Mouse (Mus musculus): ENCODE data around the gene Mrpl33. TPM values are rescaled to one million over a fixed set of nuclear protein-coding genes. Genes with fewer than 3 reads are reported as not detected.
A peak's percentile ranks its signal among the peaks of the same experiment; 100 is the strongest.

Gene Mrpl33
- polyA plus RNA-seq (2011; ENCODE audit: insufficient read length, low read depth, missing spikeins), result 165 and 191 TPM in 2 replicates

DNA sequence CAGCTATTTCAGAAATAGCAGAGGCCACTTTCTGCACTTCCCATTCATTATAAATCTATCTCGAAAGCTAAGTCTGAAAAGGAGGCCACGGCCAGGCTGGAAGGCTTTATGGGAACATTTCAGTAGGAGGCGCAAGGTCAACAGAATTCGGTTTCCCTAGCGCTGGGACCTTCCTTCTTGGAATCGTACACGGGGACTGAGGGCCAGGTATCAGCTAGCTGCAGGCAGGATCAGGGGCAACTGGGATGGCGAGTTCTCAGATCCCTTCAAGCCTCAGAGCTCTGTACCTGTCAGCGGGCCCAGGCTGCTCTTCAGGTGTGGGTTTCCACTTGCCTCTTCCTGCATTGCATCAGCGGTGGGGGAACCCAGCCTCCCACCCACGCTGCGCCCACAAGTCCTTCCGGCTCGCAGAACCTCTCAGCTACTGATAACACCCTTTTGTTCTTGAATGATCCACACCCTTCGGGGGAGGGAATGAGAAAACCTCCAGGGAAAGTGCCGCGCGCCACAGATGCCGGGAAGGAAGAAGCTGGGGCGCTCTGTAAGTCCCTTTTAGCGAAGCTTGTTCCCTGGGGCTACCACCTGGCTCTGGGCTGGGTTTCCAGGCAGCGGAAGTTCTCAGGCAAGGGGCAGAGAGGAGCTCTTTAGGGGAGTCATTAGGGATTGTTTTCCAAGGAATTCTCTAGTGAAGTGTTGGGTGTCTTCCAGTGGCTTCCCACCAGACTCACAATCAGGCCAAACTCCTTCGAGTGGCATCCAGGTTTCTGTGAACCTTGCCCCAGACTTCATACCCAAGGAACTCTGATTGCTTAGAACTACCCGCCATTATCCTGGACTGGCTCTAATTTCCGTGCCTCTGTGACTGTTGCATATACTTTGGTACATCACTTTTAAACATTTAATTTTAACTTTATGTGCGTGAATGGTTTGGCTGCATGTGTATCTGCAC, at the start of gene Mrpl33:
Gene Mrpl33, plus strand, starts transcription at position 455 of the 949 bp plus-strand sequence.
- H3K4me3 ChIP-seq (ENCODE audit: insufficient read depth, low read length), result peak within 1 kb of the TSS; percentile 9; the same call in 1 of the 2 replicates
- peak within 1 kb of the TSS; percentile 76 for H3K27ac ChIP-seq (ENCODE audit: insufficient read depth, low read length)
- TF ChIP-seq CTCF (IDR thresholded peaks at IDR 0.05; ENCODE audit: borderline replicate concordance, insufficient read depth, low read length) (0 out of 2 replicates have a peak, but pooled peaks have one; percentile 9), POLR2A (IDR thresholded peaks at IDR 0.05; ENCODE audit: low read depth, low read length) (peak; percentile 18; the same call in 1 of the 2 replicates)
- H3K4me1 ChIP-seq (ENCODE audit: control insufficient read depth, insufficient read depth, low read length), result 0 out of 2 replicates have a peak, but pooled peaks cover 4% of the 10 kb centered on the region

DNA sequence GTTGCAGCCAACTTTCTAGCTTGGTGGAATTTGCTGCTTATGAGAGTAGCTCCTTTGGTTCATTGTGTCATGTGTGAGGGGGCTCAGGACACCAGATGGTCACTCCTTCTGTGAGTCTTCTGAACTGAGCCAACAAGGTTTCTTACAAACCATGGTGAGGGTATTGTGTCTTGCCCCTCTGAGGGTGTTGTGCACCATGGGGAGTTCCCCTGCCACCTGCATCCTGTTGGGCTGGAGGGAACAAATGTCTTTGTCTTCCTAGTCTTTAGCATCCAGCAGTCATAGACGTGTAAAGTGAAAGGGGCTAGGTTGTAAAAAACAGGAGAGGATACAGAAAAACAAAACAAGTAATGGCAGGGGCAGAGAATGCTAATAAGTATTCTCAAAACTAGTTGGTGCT, 37.3 kb upstream of the Mrpl33 start:
- H3K4me1 ChIP-seq (ENCODE audit: control insufficient read depth, insufficient read depth, low read length), result peaks cover 15% of the 10 kb centered on the region
- H3K27ac ChIP-seq (ENCODE audit: insufficient read depth, low read length), result no peak overlapping the region
- TF ChIP-seq POLR2A (IDR thresholded peaks at IDR 0.05; ENCODE audit: low read depth, low read length) (no peak), CTCF (IDR thresholded peaks at IDR 0.05; ENCODE audit: borderline replicate concordance, insufficient read depth, low read length) (no peak)
- H3K4me3 ChIP-seq (ENCODE audit: insufficient read depth, low read length), result no peak overlapping the region

DNA sequence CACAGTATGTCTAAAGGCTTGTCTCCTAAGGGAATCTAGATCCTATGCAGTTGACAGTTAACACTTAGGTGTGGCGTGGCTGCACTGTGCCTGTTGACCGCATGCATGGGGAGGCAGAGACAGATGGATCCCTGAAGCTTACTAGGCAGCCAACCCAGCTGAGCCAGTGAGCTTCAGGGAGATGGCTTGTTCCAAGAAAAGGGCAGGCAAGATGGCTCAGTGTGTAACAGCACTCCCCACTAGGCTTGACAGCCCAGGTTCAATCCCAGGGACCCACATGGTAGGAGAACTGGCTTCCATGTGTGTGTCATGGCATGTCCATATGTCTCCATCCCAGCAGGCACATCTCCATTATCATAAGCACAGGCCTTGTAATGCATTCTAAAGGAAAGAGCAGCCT, 36.4 kb upstream of the Mrpl33 start:
- peaks cover 15% of the 10 kb centered on the region for H3K4me1 ChIP-seq (ENCODE audit: control insufficient read depth, insufficient read depth, low read length)
- H3K4me3 ChIP-seq (ENCODE audit: insufficient read depth, low read length), result no peak overlapping the region
- TF ChIP-seq POLR2A (IDR thresholded peaks at IDR 0.05; ENCODE audit: low read depth, low read length), result no peak
- TF ChIP-seq CTCF (IDR thresholded peaks at IDR 0.05; ENCODE audit: borderline replicate concordance, insufficient read depth, low read length), result no peak
- no peak overlapping the region for H3K27ac ChIP-seq (ENCODE audit: insufficient read depth, low read length)

DNA sequence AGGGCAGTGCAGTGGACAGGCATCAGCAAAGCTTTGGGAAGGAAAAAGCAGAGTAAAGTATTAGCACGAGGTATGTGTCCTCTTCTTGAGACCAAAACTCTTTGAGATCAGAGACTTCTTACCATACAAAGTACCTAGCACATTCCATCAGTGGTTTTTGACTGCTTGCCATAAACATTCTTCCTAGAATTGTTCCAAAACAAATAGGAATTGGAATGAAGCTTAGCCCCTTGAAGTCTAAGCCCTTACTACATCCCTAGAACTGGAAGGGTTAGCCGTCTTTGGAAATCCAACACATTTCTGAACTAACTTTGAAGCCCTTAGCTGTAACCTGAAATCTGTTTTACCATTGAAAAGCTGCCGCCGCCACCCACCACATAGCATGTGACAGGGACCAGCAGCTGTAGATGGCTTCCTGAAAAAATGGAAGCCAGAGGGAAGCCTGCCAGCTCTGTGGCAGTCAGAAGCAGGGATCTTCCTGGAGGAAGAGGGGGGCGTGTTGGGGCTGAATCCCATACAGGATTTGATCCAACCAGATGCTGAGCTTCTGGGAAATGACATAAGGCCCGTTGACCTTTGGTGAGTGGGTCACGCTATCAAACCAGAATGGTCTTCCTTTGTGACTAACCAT, 34.6 kb upstream of the Mrpl33 start:
- Histone ChIP-seq H3K4me1 (ENCODE audit: control insufficient read depth, insufficient read depth, low read length) (peaks cover 15% of the 10 kb centered on the region), H3K4me3 (ENCODE audit: insufficient read depth, low read length) (no peak overlapping the region), H3K27ac (ENCODE audit: insufficient read depth, low read length) (peak overlapping the region; percentile 88)
- TF ChIP-seq CTCF (IDR thresholded peaks at IDR 0.05; ENCODE audit: borderline replicate concordance, insufficient read depth, low read length) (no peak), POLR2A (IDR thresholded peaks at IDR 0.05; ENCODE audit: low read depth, low read length) (no peak)

DNA sequence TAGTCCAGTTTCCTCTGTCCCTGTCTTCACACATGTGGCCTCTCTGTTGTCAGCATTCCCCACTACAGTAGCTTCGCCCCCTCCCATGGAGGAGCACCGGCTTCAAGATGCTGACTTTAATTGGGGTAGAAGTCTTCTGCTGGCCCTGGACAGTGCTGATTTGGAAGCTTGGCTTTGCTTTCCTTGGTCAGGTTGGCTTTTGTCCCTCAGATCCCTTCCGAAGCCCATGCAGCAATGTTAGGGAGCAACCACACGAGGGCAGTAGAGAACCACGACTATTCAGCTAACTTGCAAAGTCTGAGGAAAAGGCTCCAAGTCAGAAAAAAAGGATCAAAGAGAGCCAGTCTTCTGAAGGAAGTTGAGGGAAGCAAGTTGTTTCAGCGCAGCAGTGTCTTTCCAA, 33.2 kb upstream of the Mrpl33 start:
- TF ChIP-seq POLR2A (IDR thresholded peaks at IDR 0.05; ENCODE audit: low read depth, low read length), result no peak
- TF ChIP-seq CTCF (IDR thresholded peaks at IDR 0.05; ENCODE audit: borderline replicate concordance, insufficient read depth, low read length), result peak; percentile 69; the same call in 1 of the 2 replicates
- Histone ChIP-seq H3K4me3 (ENCODE audit: insufficient read depth, low read length) (no peak overlapping the region), H3K4me1 (ENCODE audit: control insufficient read depth, insufficient read depth, low read length) (peaks cover 17% of the 10 kb centered on the region), H3K27ac (ENCODE audit: insufficient read depth, low read length) (peak overlapping the region; percentile 45)

DNA sequence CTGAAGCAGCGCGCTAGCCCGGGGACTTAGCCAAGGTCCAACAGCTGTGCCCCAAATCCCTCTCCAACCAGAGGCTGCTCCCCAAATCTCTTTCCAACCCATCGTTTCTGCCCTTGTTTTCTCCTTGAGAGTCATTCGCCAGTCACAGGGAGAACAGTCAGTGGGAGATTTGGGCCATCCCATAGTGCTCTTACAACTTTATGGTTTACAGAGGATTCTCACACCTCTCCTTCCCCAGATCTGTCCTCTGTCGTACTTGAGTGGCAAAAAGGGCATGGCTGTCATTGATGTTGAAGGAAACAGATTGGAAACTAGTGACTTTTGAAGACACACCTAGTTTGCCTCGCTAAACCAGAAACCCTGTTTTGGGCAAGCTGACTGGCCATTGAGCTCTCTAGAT, 32.8 kb upstream of the Mrpl33 start:
- H3K27ac ChIP-seq (ENCODE audit: insufficient read depth, low read length), result peak overlapping the region; percentile 45
- TF ChIP-seq CTCF (IDR thresholded peaks at IDR 0.05; ENCODE audit: borderline replicate concordance, insufficient read depth, low read length), result no peak
- no peak overlapping the region for H3K4me3 ChIP-seq (ENCODE audit: insufficient read depth, low read length)
- peaks cover 17% of the 10 kb centered on the region for H3K4me1 ChIP-seq (ENCODE audit: control insufficient read depth, insufficient read depth, low read length)

DNA sequence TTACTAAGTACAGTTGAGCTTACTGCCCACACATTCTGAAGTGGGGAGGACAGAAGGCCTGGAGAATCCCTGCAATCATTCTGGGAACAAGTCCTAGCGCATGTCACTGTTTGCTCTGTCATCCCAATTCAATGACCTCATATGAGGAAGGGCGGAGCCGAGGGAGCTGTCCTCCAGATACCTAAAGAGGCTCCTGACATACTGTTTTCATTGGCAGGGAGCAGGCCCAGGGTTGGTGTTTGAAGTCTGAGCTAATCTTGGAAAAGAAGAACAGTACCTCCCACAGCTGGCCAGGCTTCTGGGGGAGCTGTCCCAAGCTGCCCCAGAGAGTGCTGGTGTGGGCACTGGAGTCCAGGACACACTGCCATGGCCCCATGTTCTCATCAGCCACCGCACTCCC, 31.8 kb upstream of the Mrpl33 start:
- H3K27ac ChIP-seq (ENCODE audit: insufficient read depth, low read length), result no peak overlapping the region
- TF ChIP-seq CTCF (IDR thresholded peaks at IDR 0.05; ENCODE audit: borderline replicate concordance, insufficient read depth, low read length) (no peak), POLR2A (IDR thresholded peaks at IDR 0.05; ENCODE audit: low read depth, low read length) (no peak)
- H3K4me3 ChIP-seq (ENCODE audit: insufficient read depth, low read length), result no peak overlapping the region
- peaks cover 17% of the 10 kb centered on the region for H3K4me1 ChIP-seq (ENCODE audit: control insufficient read depth, insufficient read depth, low read length)

DNA sequence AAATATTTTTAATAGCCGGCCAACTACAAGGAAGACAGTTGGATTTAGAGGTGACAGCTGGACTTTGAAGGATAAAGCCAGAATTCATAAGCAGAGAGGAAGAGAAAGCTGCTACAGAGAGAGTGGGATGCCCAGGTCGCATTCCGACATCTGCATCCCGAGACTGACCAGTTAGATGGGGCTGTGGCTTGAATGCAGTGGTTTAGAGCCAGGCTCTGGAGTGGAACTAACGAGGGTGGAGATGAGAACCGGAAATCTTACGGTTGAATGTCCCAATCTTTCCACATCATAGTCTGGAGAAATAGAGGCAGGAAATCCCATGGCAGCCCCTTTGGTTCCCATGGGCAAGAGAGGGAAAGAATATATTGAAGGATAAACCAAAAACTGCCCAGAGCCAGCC, 30.7 kb upstream of the Mrpl33 start:
- no peak overlapping the region for H3K4me3 ChIP-seq (ENCODE audit: insufficient read depth, low read length)
- no peak overlapping the region for H3K27ac ChIP-seq (ENCODE audit: insufficient read depth, low read length)
- H3K4me1 ChIP-seq (ENCODE audit: control insufficient read depth, insufficient read depth, low read length), result peaks cover 17% of the 10 kb centered on the region
- TF ChIP-seq CTCF (IDR thresholded peaks at IDR 0.05; ENCODE audit: borderline replicate concordance, insufficient read depth, low read length) (no peak), POLR2A (IDR thresholded peaks at IDR 0.05; ENCODE audit: low read depth, low read length) (no peak)

DNA sequence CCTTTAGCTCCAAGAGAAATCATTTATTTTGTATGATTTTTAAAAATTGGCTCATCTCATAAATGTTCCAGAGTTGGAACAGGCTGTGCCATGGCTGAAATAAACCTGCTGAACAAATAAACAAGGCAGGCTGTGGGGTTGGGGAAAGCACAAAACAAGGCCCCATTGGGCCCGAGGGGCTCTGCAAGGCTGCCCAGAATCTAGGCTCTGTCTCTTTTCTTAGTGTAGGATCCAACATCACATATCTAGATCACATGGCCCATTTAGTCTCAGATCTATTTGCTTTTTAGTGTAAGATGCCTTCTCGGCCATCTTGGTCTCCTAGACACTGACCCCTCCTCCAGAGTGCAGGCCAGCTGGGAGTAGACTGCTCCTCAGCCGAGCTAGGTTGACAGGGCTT, 30.3 kb upstream of the Mrpl33 start:
- no peak overlapping the region for H3K4me3 ChIP-seq (ENCODE audit: insufficient read depth, low read length)
- TF ChIP-seq CTCF (IDR thresholded peaks at IDR 0.05; ENCODE audit: borderline replicate concordance, insufficient read depth, low read length) (no peak), POLR2A (IDR thresholded peaks at IDR 0.05; ENCODE audit: low read depth, low read length) (no peak)
- peaks cover 17% of the 10 kb centered on the region for H3K4me1 ChIP-seq (ENCODE audit: control insufficient read depth, insufficient read depth, low read length)
- no peak overlapping the region for H3K27ac ChIP-seq (ENCODE audit: insufficient read depth, low read length)

Measured in embryonic fibroblast, embryonic 13.5 days (primary cell).